Mouse (Mus musculus): ENCODE results near the gene Zeb2.

Gene Zeb2

DNA sequence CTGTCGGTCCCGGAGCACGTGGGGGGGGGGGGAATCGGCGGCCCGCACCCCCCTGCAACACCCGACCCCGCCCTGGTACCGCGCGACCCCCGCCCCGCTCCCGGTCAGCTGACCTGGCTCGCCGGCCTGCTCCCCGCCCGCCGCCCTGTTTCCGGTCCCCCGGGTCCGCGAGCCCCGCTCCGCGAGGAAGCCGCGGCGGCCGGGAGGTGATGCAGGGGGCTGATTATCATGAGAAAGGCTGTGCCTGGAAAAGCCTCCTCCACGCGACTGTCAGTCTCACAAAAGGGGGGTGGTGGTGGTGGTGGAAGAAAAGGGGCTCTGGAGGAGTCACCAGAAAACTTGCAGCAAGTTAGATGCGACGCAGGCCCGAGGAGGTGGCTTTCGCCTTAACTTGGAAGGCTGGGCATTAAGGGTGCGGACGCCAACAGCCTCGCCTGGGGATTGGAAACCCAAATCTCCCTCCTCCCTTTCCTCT lies at the start of gene Zeb2:
Zeb2 (minus strand) TSS at position 309 of the 475 bp plus-strand sequence.
- DNase-seq (ENCODE audit: low spot score) = peak; percentile 72

DNA sequence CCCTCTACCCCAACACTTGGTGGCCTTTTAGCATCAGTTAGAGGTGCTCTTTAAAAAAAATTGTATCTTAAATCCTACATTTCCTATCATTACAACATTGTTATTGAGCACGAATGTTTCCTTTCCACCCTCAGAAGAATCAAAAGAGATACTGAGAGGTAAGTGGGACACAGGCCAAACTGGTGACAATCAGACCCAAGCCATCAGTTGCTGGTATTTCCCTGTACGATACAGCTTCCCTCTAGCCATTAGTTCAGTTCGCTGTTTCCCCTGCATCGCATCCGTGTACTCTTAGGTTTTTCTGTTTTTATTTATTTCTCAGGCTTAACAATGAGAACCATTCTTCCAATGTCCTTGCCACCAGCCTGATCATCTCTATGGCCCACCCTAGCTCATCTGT lies 41.6 kb upstream of the Zeb2 start:
- DNase-seq (ENCODE audit: low spot score) = no peak

DNA sequence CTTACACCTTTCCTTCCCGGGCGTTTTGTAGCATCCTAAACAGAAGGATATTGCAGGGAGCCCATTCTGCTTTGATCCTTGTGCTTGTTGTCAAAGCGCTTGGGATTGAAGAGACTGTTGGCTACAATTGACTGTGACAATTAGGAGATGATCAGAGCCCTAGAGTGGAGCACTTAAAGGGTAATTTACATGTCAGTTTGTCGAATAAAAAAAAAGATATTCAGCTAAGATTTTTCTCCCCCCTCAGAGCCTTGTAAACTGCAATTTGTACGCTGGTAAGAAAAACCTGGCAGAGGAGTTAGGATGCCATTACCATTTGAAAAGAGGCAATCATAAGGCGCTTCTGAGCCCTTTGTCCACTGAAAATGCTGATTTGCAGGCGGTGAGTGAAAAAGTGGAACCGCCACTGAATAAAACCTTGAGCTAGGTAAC lies 41.2 kb upstream of the Zeb2 start:
- DNase-seq (ENCODE audit: low spot score) = no peak

DNA sequence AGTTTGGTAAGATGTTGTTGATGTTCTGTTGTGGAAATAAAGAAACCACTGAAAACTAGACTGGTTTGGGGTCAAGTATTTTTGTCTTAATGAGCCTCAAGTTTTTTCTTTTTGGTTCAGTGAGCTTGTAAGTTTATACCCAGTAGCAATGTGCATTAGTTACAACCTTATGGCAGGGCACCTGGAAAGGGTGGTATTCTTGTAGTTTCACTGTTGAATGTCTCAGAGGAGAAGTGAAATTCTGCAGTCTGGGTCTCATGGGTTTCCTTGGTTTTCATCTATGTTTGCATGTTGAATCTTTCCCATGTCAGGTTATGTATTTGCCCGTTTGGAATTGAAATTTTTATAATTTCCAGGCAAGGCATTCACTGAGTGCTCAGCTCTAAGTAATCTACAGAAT lies 36.1 kb upstream of the Zeb2 start:
- no peak for DNase-seq (ENCODE audit: low spot score)

DNA sequence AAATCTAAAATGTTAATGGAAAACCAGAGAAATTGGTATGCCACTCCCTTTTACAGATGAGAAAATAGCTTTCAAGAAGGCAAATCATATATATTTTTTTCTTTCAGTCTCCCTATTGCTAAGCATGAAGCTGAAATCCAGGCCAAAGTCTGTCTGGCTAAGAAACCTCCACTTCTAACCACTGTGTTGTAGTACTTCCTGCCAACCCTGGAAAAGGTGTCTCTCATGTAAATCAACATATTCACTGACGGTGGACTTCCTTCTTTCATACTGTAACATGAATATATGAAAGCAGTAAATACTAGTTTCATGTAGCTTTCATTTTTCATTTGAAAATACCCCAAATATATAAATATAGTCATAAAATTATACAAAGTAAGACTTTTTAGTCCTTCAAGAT lies 26.0 kb upstream of the Zeb2 start:
- DNase-seq (ENCODE audit: low spot score) = no peak

DNA sequence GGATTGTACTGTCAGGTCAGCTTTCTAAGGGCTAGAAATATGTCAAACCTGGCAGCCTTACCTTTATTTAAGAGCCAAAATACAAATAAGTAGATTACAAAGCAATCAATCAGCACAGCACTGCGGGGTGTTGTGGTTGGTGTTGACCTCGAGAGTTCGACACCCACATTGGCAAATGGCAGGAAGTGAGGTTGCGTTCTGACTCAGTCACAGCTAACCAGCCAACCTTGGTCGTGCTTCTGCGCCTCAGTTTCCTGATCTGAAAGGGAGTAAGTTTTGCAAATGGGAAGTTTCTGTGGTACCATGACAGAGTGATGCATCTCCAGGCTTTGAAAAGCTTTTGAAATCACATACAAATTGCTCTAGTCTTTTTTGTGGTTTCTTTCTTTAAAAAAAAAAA lies 21.7 kb upstream of the Zeb2 start:
- no peak for DNase-seq (ENCODE audit: low spot score)

DNA sequence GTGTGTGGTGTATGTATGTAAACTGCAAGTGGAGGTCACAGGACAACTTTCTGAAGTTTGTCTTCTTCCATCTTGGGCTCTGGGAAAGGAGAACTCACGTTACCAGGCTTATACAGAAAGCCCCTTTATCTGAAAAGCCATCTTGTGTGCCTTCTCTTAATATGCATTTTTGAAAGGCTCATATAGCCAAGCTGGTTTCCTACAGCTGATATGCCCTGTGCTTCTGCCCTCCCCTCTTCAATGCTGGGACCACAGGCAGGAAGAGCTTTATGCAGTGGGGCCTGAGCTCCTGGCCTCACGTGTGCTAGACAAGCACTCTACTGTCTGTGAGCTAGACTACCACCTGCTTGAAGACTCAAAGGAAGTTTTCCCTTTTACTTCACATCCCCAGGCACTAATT lies 19.6 kb upstream of the Zeb2 start:
- DNase-seq (ENCODE audit: low spot score) = no peak

DNA sequence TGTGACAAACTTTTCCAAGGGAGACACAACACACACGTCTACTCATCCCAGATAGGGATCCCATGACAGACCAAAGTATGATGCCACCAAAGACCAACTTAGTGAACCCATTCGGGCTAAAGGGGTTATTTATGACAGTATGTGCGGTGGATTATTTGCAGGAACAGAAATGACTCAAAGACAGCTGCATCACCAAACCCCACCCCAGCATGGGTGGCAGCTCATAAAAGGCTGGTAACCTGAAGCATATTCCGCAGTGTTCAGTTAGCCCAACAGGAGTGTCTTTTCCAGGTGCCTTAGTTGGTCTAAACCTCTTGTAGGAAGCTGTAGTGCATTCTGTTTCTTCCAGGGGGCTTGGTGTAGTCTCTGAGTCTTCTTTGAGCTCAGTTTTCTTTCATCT lies 16.0 kb upstream of the Zeb2 start:
- DNase-seq (ENCODE audit: low spot score) = no peak

DNA sequence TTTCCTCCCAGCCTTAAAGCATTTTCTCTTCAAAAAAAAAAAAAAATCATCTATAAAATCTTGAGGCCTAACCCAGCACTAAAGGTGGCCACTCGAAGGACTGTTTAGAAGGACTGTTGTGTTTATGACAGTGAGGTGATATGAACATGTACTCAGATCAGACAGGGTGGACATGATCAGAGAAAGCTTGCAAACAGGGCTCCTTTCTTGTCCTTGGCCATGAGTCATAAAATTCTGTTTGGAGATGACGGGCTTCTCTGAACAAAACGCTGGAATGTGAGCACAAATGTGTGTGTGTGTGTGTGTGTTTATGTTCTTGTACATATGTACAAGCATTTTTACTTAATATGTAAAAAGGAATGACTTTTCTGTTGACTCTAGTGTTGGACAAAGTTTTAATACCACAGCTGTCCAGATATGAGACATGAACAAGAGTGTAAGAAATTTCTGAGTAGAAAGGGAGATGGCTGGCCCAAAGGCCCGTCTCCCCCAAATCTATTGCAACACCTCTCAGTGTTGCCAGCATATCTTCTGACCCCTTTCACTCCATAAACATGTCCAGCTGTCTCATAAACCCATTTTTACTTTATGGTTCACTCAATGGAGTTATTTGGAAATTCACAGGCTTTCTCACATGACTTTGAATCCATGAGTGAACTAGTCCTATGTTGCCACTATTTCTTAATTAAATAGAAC lies 13.4 kb upstream of the Zeb2 start:
- DNase-seq (ENCODE audit: low spot score) = no peak

DNA sequence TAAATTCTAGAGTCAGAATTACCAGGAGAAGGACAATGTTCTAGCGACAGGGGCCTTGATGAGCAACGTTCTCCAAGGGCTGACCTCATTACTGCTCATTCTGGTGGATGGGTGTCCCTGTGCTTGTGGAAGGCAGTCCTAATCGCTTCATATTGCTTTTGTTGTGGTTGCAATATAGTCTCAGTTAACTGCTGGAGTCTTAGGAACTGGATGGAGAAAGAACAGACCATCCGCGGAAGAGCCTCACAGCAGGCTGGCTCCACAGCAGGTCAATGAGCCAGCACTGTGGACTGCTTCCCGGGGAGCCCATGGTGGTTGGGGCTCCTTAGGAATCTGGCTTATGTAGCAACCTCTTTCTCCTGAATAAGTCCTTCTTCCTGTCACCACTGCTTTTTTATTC lies 12.4 kb upstream of the Zeb2 start:
- no peak for DNase-seq (ENCODE audit: low spot score)

DNA sequence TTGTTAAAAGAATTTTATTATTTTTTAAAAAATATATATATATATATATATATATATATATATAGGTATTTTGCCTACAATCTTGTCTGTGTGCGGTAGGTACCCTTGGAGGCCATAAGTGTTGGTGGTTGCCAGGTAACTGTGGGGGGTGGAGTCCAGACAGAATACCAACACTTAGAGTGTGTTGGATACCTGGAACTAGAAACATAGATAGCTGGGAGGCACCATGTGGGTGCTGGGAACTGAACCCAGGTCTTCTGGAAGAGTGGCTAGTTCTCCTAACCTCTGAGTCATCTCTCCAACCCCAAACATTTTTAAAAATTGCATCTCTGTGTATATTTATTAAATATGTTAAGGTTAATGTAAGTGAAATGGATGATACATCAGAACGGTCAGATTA lies 11.5 kb upstream of the Zeb2 start:
- DNase-seq (ENCODE audit: low spot score) = no peak

DNA sequence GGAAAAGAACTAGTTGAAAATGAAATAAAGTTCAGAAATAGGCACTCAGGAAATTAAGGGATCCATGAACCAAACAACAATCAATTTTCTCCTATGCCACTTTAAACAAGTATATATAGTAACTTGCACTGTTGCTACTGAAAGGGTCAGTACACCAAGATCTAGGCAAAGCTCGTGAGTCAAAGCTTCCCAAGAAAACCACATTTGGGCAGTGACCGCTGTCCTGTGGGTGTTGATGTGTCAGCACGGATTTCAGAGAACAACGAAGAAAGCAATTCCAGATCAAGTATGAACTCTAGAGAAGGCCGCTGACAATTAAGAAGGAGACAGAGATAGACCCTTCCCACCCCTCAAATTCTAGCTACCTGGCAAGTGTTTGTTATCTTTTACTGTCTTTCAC lies 9.2 kb upstream of the Zeb2 start:
- no peak for DNase-seq (ENCODE audit: low spot score)

DNA sequence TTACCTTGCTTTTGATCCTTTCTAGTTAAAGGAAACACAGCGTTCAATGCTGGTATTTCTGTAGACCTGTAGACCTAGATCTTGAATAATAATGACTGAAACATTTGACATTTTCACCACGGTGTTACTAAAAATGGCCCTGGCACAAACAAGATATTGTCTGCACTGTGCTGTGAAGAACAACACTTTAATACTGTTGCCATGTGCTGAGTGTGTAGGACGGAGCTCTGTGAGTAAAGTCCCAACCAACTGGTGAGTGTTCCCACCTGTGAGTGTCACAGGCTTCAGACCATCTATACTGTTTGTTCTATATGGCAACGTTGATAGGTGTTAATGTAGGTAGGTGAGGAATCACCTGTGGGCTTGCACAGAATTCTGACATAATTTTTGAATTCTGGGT lies 8.0 kb upstream of the Zeb2 start:
- DNase-seq (ENCODE audit: low spot score) = no peak

DNA sequence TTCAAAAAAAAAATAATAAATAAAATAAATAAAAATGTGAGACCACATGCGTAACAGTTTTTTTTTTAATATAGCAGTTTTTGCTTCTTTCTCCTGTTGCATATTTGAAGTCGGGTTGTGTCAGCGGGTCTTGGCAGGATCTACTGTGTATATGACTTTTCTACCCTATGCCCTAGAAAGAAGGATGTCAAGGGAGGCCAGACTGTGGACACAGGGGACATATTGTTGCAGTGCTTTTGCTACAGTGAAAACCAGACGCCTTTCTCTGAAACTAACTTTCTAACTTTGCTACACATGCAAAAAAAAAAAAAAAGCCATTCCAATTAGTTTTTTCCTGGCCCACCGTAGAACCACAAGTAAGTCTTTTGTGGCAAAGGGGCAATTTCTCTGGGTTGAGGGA lies 6.3 kb upstream of the Zeb2 start:
- DNase-seq (ENCODE audit: low spot score) = no peak

DNA sequence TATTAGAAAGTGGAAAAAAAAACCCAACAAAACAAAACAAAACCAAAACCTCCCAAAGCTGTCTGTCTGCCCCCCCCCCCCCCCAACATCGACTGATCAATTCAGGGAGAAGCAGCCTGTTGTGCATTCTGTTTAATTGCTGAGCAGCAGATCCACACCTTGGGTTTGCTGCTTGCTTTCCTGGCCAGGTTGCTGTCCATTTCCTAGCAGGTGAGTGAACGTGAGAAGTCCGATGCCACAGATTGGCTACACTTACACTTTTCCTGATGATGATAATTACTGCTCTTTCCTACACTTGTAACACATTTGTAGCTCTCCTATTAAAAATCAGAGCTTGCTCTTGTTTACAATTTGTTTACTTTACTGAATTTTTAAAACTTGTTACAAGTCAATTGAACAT lies 926 bp upstream of the Zeb2 start:
- no peak for DNase-seq (ENCODE audit: low spot score)

DNA sequence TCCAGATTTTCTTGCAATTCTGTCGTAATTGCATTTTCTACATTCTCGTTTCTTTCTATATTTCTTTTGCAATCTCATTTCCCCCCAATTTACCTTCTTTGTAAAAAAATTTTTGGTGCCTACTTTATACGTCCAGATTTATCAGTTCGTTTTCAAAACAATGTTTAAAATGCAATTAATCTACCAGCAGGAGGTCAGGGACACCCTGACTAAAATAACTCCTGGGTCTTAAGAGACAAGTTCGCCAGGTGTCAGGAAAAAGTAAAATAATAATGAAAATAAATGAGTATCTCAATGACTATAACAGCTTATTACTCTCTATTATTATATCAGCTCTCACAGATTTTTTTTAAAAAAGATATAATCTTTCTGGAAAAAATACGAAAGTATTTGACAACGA lies 397 bp upstream of the Zeb2 start:
- no peak for DNase-seq (ENCODE audit: low spot score)

DNA sequence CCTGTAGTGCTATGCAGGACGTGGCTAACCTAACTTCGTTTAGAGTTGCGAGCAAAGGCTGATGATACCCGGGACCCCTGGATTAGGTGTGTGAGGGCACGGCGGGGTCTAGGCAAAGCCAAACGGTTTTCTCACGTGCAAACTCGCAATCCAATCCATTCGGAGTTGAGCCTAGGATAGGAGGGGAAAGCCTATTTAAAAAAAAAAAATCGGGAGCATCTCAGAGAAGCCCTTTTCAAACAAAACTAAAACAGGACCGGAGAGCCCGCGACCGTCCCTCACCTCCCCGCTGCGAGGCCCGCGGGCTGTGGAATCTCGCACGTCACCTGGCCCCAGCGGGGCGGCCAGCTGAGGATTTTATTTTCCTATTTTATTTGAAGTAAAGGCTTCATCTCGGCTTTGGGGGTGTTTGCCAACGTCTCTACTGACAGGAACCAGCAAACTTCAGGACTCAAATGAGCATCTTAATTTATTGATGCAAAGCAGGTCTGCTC lies 617 bp downstream of the Zeb2 start:
- DNase-seq (ENCODE audit: low spot score) = peak; percentile 59

DNA sequence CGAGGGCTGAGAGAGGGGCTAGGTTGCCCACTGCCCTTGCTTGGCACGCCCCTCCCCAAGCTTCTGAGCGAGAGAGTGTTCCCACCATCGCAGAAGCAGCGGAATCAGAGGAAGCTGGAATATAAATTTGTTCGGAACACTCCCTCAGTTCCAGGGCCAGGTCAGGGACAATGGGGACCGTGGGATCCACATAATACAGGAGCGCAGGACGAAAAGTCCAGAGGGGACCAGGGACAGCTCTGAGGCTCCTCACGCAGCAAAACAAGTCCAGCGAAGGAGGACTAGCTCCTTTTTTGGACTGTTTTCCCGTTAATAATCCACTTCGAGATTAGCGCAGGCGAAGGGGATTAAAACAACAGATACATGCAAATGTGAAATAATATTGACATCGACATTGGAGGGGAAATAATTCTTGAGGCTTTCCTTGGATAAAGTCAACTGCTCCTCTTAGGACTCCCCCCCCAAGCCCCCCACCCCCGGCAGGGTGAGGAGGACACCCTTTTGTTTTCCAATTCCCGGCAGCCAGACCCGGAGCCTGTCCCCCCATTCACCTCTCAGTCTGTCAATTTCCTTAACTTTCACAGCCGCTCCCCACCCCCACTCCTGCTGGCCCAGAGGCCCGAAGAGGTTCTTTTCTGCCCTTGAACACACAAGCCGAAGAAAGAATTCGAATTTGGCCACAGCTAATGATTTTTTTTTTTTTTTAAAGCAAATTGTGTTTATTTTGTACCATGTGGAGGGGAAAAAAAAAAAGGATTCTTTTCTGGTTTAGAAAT lies 1.3 kb downstream of the Zeb2 start:
- peak; percentile 73 for DNase-seq (ENCODE audit: low spot score)

DNA sequence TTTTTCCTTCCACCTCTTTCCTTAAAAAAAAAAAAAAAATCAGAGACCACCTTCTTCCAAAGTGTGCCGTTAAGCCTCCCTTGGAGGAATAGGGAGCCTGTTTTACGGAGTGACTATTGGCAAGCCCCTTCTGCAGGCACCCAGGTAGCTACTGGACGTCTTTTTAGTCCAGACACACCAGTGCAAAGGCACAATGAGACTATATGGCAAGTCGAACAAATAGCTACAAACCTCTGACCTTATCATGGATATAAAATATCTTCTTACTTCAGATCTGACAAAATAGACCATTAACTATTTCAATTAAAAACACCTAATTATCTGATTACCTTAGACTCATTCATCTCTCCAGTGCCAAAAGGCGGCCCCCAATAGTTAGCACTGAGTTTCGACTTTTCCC lies 2.0 kb downstream of the Zeb2 start:
- DNase-seq (ENCODE audit: low spot score) = no peak

DNA sequence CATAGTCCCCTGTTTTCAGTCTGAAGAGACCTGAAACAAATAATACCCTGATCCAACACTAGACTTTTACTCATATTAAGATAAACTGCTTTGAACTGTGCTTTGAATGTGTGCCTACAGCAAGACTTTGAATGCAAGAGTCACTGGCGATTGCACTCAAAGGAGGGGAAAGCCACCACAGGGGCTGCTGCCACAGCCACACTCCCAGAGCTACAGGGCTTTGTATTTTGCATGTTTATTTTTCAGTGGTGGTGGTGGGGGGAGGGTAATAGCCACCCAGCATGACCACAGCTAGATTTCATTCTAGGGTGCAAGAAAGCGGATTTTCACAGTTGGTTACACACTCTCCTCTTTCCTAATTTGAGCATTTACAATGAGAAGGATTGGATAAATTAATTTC lies 2.6 kb downstream of the Zeb2 start:
- no peak for DNase-seq (ENCODE audit: low spot score)

DNA sequence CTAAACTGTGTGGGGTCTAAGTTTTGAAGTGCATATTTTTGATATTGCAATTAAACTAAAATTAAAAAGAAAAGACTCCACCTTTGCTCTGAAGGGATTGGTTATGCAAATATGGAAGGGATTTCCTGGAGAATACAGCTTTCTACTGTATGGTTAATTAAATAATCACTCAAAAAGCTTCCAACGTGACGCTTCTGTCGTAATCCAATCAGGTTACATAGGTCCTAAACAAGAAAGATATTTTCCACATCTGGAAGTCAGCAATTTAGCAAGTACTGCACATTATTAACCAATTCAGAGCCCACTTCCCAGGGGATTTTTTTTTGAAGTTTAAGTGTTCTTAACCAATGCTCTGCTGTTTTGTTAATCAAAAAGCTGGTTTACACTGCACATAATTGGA lies 3.3 kb downstream of the Zeb2 start:
- DNase-seq (ENCODE audit: low spot score) = no peak

DNA sequence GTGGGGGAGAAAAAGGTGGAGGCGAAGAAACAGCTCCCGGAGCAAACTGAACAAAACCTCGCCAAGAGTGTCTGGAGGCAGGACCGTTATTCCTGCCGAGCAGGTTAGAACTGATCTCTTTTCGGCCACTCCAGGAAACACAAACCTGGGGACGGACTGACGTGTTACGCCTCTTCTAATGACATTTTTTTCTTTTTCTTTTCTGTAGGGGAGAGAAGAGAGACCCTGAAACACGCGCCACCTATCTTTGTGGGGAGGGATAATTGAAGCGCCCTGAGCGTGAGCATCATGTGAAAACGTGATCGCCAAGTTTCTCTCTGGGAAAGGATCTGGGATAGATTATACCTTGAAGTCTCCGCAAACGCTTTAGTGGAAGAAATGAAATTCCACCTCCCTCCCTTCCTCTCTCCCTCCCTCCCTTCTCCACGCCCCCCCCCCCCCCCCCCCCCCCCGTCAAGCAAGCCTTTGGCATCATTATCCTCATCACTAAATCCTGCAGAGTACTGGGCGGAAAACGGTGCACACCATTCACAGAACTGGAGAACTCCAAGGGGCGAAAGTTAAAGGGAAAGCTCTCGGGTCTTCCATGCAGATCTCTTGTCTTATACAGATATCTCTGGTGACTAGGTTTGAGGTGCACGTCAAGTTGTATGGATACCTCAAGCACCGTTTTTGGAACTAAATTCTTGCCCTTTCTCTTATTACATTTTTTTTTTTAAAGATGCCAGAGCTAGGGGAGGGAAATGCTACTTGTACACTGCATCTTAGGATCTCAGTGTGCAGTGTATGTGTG lies 4.1 kb downstream of the Zeb2 start:
- peak; percentile 76 for DNase-seq (ENCODE audit: low spot score)
